Mouse (Mus musculus) c-Kit-positive CD71-positive TER-119-negative erythroid progenitor cells, embryonic 14.5 days (primary cell): Measurements from ENCODE around the gene Spint2.
A peak's percentile ranks its signal among the peaks of the same experiment; 100 is the strongest.
"Not testable (repeated sequence)": the region's sequence is repeated elsewhere in the genome, so short reads cannot be mapped to it uniquely, and the experiment has no call there.

Source experiments
- DNase-seq: peaks from one replicate; pipeline ENCODE4 v3.0.0-alpha.2; 2013; ENCODE audit warnings: low read depth

Spint2 gene

DNA sequence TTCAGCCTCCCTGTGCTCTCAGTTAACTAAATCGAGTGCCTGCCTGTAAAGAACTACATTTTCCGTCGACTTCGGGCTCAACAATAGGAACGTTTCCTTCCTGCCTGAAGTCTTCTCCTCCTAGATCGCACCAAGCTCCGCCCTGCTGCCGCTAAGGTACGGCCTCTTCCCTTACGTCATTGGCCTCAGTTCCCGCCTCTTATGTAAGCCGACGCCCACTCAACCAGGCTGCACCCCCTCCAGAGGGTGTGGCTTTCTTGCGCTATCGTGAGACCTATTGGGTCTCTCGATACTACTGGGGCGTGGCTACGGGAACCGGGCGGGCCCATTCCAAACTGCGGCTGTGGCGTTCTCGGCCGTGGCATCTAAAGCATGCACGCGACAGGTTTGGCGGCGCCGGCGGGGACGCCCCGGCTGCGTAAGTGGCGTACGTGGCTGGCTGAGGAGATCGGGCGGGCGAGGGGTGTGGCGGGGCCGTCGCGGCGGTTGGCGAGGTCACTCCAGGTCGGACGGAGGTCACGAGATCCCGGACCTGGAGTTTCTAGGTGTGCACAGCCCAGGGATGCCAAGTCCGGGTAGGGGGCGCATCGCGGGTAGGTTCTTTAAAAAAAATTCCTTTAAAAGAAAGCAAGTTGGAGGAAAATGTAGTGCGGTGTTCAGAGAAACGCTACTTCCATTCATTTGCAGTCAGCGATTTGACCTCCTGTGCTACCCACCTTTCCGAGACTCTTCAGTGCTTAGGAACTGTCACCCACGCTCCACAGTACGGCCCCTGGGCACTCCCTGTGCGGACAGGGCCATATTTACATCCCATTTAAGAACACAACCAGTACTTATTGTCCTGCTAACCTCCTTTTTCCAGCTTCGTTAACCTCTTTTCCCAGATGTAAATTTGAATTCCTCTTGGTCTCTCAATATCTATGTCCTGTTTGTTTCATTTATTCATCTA, 43.4 kb downstream of the Spint2 start, which contains the start of gene Yif1b:
TSS of gene Yif1b (plus strand) at position 311 of the 949 bp plus-strand sequence.
- peak; percentile 99 for DNase-seq

DNA sequence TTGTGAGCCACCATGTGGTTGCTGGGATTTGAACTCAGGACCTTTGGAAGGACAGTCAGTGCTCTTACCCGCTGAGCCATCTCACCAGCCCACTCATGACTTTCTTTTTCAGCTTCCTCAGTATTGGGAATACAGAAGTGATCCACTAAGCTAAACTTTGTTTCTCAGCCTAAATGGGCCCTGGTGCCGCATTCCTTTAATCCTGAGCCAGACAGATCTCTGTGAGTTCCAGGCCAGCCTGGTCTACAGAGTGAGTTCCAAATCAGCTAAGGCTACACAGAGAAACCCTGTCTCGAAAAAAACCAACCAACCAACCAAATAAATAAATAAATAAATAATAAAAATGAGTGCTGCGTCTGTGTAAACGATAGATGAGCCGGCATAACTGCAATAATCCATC, 44.1 kb downstream of the Spint2 start:
- not testable (repeated sequence) for DNase-seq

- DNase-seq = no peak
Observed at GRCm38 (mm10) chr7:29236593-29236992, 45.1 kb downstream of the Spint2 start.

- no peak for DNase-seq
Observed at GRCm38 (mm10) chr7:29234661-29235060, 47.1 kb downstream of the Spint2 start.

GRCm38 (mm10) chr7:29233745-29234144, 48.0 kb downstream of the Spint2 start:
- DNase-seq = no peak

- no peak for DNase-seq
Observed at GRCm38 (mm10) chr7:29232247-29233013, 49.3 kb downstream of the Spint2 start, which contains the start of gene Kcnk6. Kcnk6 (minus strand) TSS chr7:29232515.

GRCm38 (mm10) chr7:29231517-29231916, 50.2 kb downstream of the Spint2 start:
- DNase-seq = no peak

- no peak for DNase-seq
Observed at GRCm38 (mm10) chr7:29230560-29230959, 51.2 kb downstream of the Spint2 start.

- no peak for DNase-seq
Observed at GRCm38 (mm10) chr7:29228202-29228601, 53.5 kb downstream of the Spint2 start.

DNA sequence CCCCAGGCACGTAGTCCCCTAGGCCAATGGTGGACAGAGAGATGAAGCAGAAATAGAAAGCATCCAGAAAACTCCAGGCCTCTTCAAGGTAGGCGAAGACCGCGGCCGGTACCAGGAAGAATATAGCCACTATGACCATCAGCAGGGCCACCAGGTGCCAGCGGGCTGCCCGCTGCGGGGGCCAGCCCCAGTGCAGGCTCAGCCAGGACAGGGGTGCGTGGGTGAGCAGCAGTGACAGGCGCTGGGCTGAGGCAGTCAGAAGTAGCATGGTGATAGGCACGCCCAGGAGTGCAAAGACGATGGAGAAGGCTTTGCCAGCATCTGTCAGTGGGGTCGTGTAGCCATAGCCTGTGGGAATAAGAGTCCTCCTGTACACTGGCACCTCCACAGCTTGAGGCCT, 56.2 kb downstream of the Spint2 start:
- no peak for DNase-seq

GRCm38 (mm10) chr7:29224756-29225394, 56.8 kb downstream of the Spint2 start:
- DNase-seq = no peak

GRCm38 (mm10) chr7:29214846-29215245, 66.9 kb downstream of the Spint2 start:
- DNase-seq = no peak

DNA sequence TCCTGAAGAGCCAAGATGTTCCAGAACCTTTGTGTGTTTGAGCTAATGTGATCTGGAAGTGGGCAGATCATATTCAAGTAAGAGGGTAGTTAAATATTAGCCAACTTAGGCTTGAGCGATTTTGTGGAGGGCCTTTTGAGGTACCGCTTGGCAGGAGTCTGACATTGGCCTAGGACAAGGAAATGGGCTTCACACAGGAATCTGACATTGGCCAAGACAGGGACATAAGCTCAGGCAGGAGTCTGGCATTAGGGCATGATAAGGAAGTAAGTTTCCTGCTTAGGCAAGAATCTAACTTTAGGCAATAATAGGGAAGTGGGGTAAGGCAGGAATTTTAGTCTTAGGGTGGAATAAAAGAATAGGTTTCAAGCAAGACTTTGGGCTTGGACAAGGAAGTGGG, 67.5 kb downstream of the Spint2 start:
- no peak for DNase-seq

DNA sequence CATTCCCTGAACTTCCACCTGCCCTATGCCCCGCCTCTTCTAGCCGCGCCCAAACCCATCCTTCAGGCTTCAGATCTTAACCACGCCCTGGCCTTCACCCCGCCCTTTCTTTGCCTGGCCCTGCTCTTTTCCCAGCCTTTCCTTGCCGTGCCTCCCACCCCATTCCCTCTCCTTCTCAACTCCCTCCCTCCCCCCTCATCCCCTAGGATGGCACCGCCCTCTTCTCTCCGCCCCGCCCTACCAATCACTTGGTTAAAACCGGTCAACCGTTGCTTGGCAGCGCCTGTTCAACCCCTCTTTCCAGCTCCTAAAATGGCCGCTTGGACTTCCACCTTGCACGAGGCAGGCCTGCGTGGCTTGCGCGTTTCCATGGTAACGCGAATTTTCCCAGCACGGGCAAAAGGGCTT, 68.0 kb downstream of the Spint2 start, which contains the start of gene Catsperg1:
TSS of gene Catsperg1 (minus strand) at position 361 of the 408 bp plus-strand sequence.
- no peak for DNase-seq

DNA sequence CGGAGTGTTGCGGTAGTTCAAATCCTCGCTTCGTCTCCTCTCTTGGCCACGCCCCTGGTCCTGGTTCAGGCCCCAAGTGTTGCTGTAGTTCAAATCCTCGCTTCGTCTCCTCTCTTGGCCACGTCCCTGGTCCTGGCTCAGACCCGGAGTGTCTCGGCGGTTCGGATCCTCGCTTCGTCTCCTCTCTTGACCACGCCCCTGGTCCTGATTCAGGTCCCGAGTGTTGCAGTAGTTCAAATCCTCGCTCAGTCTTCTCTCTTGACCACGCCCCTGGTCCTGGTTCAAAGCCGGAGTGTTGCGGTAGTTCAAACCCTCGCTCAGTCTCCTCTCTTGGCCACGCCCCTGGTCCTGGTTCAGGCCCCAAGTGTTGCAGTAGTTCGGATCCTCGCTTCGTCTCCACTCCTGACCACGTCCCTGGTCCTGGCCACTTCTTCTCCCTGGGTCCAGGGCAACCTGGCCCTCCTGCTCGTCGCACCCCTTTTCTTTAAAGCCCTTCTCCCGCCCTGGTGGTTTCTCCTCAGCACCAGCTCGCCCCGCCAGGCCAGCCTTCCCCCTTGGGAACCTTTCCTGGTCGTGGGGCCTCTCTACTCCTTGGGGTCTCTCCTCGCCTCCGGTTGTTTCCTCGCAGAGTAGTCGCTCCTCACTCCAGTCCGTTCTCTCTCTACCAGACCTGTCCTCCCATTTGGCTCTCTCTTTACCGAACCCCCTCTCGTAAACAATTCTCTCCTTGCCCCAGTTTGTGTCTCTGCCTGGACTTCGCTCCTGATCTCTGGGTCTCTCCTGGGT, 68.7 kb downstream of the Spint2 start:
- DNase-seq = not testable (repeated sequence)

DNA sequence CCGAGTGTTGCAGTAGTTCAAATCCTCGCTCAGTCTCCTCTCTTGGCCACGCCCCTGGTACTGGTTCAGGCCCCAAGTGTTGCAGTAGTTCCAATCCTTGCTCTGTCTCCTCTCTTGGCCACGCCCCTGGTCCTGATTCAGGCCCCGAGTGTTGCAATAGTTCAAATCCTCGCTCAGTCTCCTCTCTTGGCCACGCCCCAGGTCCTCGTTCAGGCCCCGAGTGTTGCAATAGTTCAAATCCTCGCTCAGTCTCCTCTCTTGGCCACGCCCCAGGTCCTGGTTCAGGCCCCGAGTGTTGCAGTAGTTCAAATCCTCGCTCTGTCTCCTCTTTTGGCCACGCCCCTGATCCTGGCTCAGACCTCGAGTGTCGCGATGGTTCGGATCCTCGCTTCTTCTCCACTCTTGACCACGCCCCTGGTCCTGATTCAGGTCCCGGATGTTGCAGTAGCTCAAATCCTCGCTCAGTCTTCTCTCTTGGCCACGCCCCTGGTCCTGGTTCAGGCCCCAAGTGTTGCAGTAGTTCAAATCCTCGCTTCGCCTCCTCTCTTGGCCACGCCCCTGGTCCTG, 69.4 kb downstream of the Spint2 start:
- DNase-seq = peak; percentile 34

GRCm38 (mm10) chr7:29211415-29212198, 70.1 kb downstream of the Spint2 start:
- peak; percentile 85 for DNase-seq

- DNase-seq = peak; percentile 29
Observed at GRCm38 (mm10) chr7:29211013-29211412, 70.7 kb downstream of the Spint2 start.
